Mouse (Mus musculus) stomach, embryonic 14.5 days (tissue): ENCODE results near the gene Zbtb7a. TPM values are rescaled to one million over a fixed set of nuclear protein-coding genes. Genes with fewer than 3 reads are reported as not detected.

Experiments used
- ATAC-seq: fragments of 200-750 bp; cut with Nextera tagmentation; 2 replicates; pipeline ENCODE4 v1.8.0; 2017; ENCODE audit warnings: low read depth, moderate TSS enrichment; ENCODE audit not compliant: insufficient number of reproducible peaks, insufficient read depth, low FRiP score
- H3K27ac ChIP-seq: fragments of 300-500 bp; sonication (generic); 2 replicates; pipeline ENCODE4 v1.5.1; 2014; ENCODE audit warnings: mild to moderate bottlenecking, low read length, moderate library complexity, mixed read lengths
- H3K27me3 ChIP-seq: fragments of 300-500 bp; sonication (generic); 2 replicates; pipeline ENCODE4 v1.6.1; 2014; ENCODE audit warnings: low read length, control low read depth, mixed read lengths; ENCODE audit not compliant: control insufficient read depth, insufficient read depth
- H3K36me3 ChIP-seq: fragments of 300-500 bp; sonication (generic); 2 replicates; pipeline ENCODE4 v1.6.1; 2014; ENCODE audit warnings: mild to moderate bottlenecking, control low read depth, low read length, moderate library complexity, mixed read lengths; ENCODE audit not compliant: control insufficient read depth, insufficient read depth
- H3K4me1 ChIP-seq: fragments of 300-500 bp; sonication (generic); 2 replicates; pipeline ENCODE4 v1.6.1; 2014; ENCODE audit warnings: low read length, control low read depth, mixed read lengths; ENCODE audit not compliant: control insufficient read depth, insufficient read depth
- H3K4me2 ChIP-seq: fragments of 300-500 bp; sonication (generic); replicated peaks from 2 replicates; pipeline ENCODE4 v1.6.1; 2014; ENCODE audit warnings: low read depth, low read length, control low read depth
- H3K4me3 ChIP-seq: fragments of 300-500 bp; sonication (generic); 2 replicates; pipeline ENCODE4 v1.5.1; 2014; ENCODE audit warnings: low read depth, low read length, control low read depth
- H3K9ac ChIP-seq: fragments of 300-500 bp; sonication (generic); replicated peaks from 2 replicates; pipeline ENCODE4 v1.6.1; 2014; ENCODE audit warnings: low read depth, mild to moderate bottlenecking, control low read depth, low read length, moderate library complexity, mixed read lengths
- H3K9me3 ChIP-seq: fragments of 300-500 bp; sonication (generic); 2 replicates; pipeline ENCODE4 v1.6.1; 2016; ENCODE audit warnings: low read depth, low read length, control low read depth; ENCODE audit not compliant: control insufficient read depth
- WGBS: fragments of 180-500 bp; shearing (Covaris S2); extraction: QIAGEN DNeasy Blood & Tissue Kit; methylation state at CpG from one replicate; pipeline ENCODE4 v1.1.7; 2014; 5-methylcytosine and 5-hydroxymethylcytosine counted together
- microRNA-seq: library from miRNA; unstranded; fragments of <30 nt; microRNA quantifications from one replicate; pipeline ENCODE4, GENCODE M21; 2016
- polyA plus RNA-seq: library from polyadenylated mRNA; unstranded; fragments of >200 nt; fragmentation: Nextera tagmentation; extraction: Ambion mirVana; gene quantifications from 2 replicates; pipeline ENCODE4 v1.2.1, GENCODE M21; 2014

The Zbtb7a gene
- polyA plus RNA-seq, 1 experiment from 2014 or later, result 25.5 TPM

DNA sequence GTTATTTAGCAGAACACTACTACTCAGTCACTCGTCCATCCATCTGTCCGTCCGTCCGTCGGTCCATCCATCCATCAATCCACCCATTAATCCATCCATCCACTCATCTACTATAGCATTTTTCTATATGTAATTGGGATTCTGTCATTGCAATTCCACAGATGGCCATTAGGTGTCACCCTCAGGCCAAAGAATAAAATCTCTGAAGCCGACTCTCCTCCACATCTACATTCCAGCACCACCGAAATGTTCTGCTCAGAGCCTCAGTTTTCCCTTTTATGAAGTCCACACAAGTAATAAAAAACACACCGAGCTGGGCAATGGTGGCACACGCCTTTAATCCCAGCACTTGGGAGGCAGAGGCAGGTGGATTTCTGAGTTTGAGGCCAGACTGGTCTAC, 63.2 kb downstream of the Zbtb7a start:
- H3K27me3 ChIP-seq, result peaks cover 9% of the 10 kb centered on the region; the same call in 1 of the 2 replicates
- no peaks in the 10 kb centered on the region for H3K36me3 ChIP-seq
- no peak overlapping the region for H3K4me2 ChIP-seq
- WGBS, result under 1% methylated on average over 9 of the region's 9 CpGs
- no peak for ATAC-seq
- no peaks in the 10 kb centered on the region for H3K9me3 ChIP-seq
- H3K9ac ChIP-seq, result no peak overlapping the region
- H3K4me3 ChIP-seq, result no peak overlapping the region
- H3K4me1 ChIP-seq, result 0 out of 2 replicates have a peak, but pooled peaks cover 4% of the 10 kb centered on the region
- H3K27ac ChIP-seq, result no peak overlapping the region

GRCm38 (mm10) chr10:81198990-81199389, 64.0 kb downstream of the Zbtb7a start:
- no peak for ATAC-seq
- Histone ChIP-seq H3K36me3 (no peaks in the 10 kb centered on the region), H3K27me3 (peaks cover 9% of the 10 kb centered on the region; the same call in 1 of the 2 replicates), H3K4me1 (0 out of 2 replicates have a peak, but pooled peaks cover 3% of the 10 kb centered on the region), H3K9me3 (no peaks in the 10 kb centered on the region), H3K27ac (no peak overlapping the region), H3K4me2 (no peak overlapping the region), H3K4me3 (no peak overlapping the region), H3K9ac (no peak overlapping the region)
- WGBS, result 83% methylated on average over 6 of the region's 6 CpGs

DNA sequence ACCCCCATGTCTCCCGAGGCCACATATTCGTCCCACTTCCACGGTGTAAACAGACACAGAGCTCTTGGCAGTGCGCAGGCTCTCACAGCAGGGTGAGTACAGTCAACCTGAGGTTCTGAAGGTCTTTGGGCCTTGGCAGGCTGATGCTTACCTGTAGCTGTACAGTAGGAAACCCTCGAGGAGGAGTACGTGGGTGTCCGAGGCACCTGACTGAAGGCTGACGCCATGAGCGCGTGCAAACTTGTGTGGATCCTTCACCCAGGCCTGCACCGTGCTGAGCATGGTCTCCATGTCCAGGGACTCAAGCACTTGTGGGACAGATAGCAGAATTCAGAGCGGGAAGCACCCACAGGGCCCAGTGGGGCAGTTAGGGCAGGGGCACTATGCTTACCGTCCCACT, 65.1 kb downstream of the Zbtb7a start:
- Histone ChIP-seq H3K36me3 (no peaks in the 10 kb centered on the region), H3K27ac (no peak overlapping the region), H3K27me3 (peaks cover 2% of the 10 kb centered on the region; the same call in 1 of the 2 replicates), H3K9ac (no peak overlapping the region), H3K9me3 (no peaks in the 10 kb centered on the region), H3K4me1 (no peaks in the 10 kb centered on the region), H3K4me2 (no peak overlapping the region), H3K4me3 (no peak overlapping the region)
- 86% methylated on average over 13 of the region's 13 CpGs for WGBS
- ATAC-seq, result no peak

DNA sequence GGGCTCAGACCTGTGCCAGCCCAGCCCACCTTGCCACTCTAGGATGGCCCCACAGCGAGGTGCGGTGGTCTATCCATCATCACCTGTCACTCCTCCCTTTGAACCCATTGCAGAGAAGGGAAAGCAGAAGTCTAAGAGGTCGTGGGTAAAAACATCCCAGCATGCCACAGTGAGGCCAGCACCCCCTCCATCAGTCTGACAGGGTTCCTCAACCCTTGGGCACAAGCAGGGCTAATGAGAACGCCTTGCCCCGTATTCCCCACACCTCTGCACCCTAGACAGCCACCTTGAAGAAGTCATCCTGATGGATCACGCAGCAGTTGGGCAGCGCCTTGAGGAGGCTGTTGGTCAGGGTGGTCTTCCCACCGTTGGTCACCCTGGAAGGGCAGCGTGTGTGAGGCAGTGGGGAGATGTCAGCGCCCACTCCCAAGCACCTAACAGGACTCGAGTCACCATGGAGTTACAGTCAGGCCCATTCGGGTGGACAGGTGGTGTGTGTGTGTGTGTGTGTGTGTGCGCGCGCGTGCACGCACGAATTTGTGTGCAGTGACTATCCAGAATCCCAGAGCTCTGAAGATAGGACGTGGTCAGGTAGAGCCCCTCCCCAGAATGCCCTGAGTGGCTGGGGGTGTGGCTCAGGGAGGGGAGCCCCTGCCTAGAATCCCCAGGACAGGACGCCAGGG, 65.7 kb downstream of the Zbtb7a start:
- WGBS, result 70% methylated on average over 20 of the region's 20 CpGs
- no peak for ATAC-seq
- Histone ChIP-seq H3K4me3 (no peak overlapping the region), H3K27me3 (no peaks in the 10 kb centered on the region), H3K9me3 (no peaks in the 10 kb centered on the region), H3K36me3 (no peaks in the 10 kb centered on the region), H3K4me2 (no peak overlapping the region), H3K4me1 (no peaks in the 10 kb centered on the region), H3K27ac (no peak overlapping the region), H3K9ac (no peak overlapping the region)

GRCm38 (mm10) chr10:81201807-81202758, 67.1 kb downstream of the Zbtb7a start, which contains the start of gene Nmrk2:
Nmrk2 (minus strand) TSS chr10:81202051.
- H3K27ac ChIP-seq, result no peak within 1 kb of the TSS
- no peak within 1 kb of the TSS for H3K4me3 ChIP-seq
- no peaks in the 10 kb centered on the region for H3K27me3 ChIP-seq
- 65% methylated on average over 13 of the region's 13 CpGs for WGBS
- H3K36me3 ChIP-seq, result no peaks in the 10 kb centered on the region
- no peaks in the 10 kb centered on the region for H3K4me1 ChIP-seq
- H3K9me3 ChIP-seq, result no peaks in the 10 kb centered on the region
- H3K9ac ChIP-seq, result no peak within 1 kb of the TSS
- ATAC-seq, result no peak
- no peak within 1 kb of the TSS for H3K4me2 ChIP-seq

Small RNA genes lying within 50 kb of the gene (microRNA-seq; reads per million reads assigned to microRNA genes)
- gene Mir5615-1 (not detected), gene Mir5615-2 (not detected)

Other genes starting within 250 kb of the Zbtb7a start
- 340 and 345 TPM in 2 replicates for gene Timm13, start 234.3 kb upstream of the Zbtb7a start, polyA plus RNA-seq
- 12.1 and 14.6 TPM in 2 replicates for gene Lmnb2, start 217.0 kb upstream of the Zbtb7a start, polyA plus RNA-seq
- 16.1 and 20.7 TPM in 2 replicates for gene Gadd45b, start 205.1 kb upstream of the Zbtb7a start, polyA plus RNA-seq
- 4.7 and 5.9 TPM in 2 replicates for gene Gng7, start 120.3 kb upstream of the Zbtb7a start, polyA plus RNA-seq
- gene Diras1, start 109.6 kb upstream of the Zbtb7a start, polyA plus RNA-seq, result 0.20 and 0.41 TPM in 2 replicates
- 10.3 and 11.9 TPM in 2 replicates for gene Slc39a3, start 97.8 kb upstream of the Zbtb7a start, polyA plus RNA-seq
- 162 and 164 TPM in 2 replicates for gene Sgta, start 75.0 kb upstream of the Zbtb7a start, polyA plus RNA-seq
- 38.2 and 39.9 TPM in 2 replicates for gene Thop1, start 65.2 kb upstream of the Zbtb7a start, polyA plus RNA-seq
- gene Creb3l3, start 36.3 kb upstream of the Zbtb7a start, polyA plus RNA-seq, result 0.22 and 0.56 TPM in 2 replicates
- 164 and 167 TPM in 2 replicates for gene Map2k2, start 29.3 kb upstream of the Zbtb7a start, polyA plus RNA-seq
- 32.7 and 40.9 TPM in 2 replicates for gene Pias4, start 32.7 kb downstream of the Zbtb7a start, polyA plus RNA-seq
- 416 and 434 TPM in 2 replicates for gene Eef2, start 41.4 kb downstream of the Zbtb7a start, polyA plus RNA-seq
- 48.9 and 58.7 TPM in 2 replicates for gene Dapk3, start 47.8 kb downstream of the Zbtb7a start, polyA plus RNA-seq
- not detected in 2 replicates for gene 4930442H23Rik, start 48.6 kb downstream of the Zbtb7a start, polyA plus RNA-seq
- 0.14 and 0.35 TPM in 2 replicates for gene Nmrk2, start 66.8 kb downstream of the Zbtb7a start, polyA plus RNA-seq
- gene Atcay, start 95.6 kb downstream of the Zbtb7a start, polyA plus RNA-seq, result 1.9 and 2.2 TPM in 2 replicates
- gene Zfr2, start 97.9 kb downstream of the Zbtb7a start, polyA plus RNA-seq, result 9.2 and 10.8 TPM in 2 replicates
- 3.4 and 3.9 TPM in 2 replicates for gene Matk, start 117.7 kb downstream of the Zbtb7a start, polyA plus RNA-seq
- gene Mrpl54, start 131.7 kb downstream of the Zbtb7a start, polyA plus RNA-seq, result 223 and 246 TPM in 2 replicates
- 47.0 and 51.1 TPM in 2 replicates for gene Apba3, start 131.7 kb downstream of the Zbtb7a start, polyA plus RNA-seq
- 21.6 and 25.2 TPM in 2 replicates for gene Tjp3, start 156.4 kb downstream of the Zbtb7a start, polyA plus RNA-seq
- 50.1 and 51.4 TPM in 2 replicates for gene Pip5k1c, start 157.7 kb downstream of the Zbtb7a start, polyA plus RNA-seq
- gene Cactin, start 185.9 kb downstream of the Zbtb7a start, polyA plus RNA-seq, result 21.3 and 21.7 TPM in 2 replicates
- gene Tbxa2r, start 193.5 kb downstream of the Zbtb7a start, polyA plus RNA-seq, result 23.1 and 23.4 TPM in 2 replicates
- 0.07 TPM in 1 of 2 replicates, not detected in the other for gene Gipc3, start 208.0 kb downstream of the Zbtb7a start, polyA plus RNA-seq
- 98.6 TPM in 2 replicates for gene Hmg20b, start 215.3 kb downstream of the Zbtb7a start, polyA plus RNA-seq
- gene Mfsd12, start 222.3 kb downstream of the Zbtb7a start, polyA plus RNA-seq, result 4.7 and 4.8 TPM in 2 replicates
- gene 4930404N11Rik, start 230.6 kb downstream of the Zbtb7a start, polyA plus RNA-seq, result 0.43 and 0.59 TPM in 2 replicates
- 81.3 and 88.7 TPM in 2 replicates for gene Fzr1, start 243.3 kb downstream of the Zbtb7a start, polyA plus RNA-seq
- gene Dohh, start 249.2 kb downstream of the Zbtb7a start, polyA plus RNA-seq, result 44.8 and 48.5 TPM in 2 replicates
- 3.1 and 4.1 TPM in 2 replicates for gene Gm48551, start 249.2 kb downstream of the Zbtb7a start, polyA plus RNA-seq